Mouse (Mus musculus) spleen, embryonic (tissue): Measurements from ENCODE around the gene Fut1.

ENCODE experiments used
- CTCF ChIA-PET: fragments of 350-600 bp; sonication (Branson Sonifier 250); formaldehyde crosslinking; loops from one replicate; lab custom pipeline; 2022; lab: Charles Lee

Gene Fut1

GRCm38 (mm10) chr7:45617042-45617695, at the start of gene Fut1:
Fut1 (plus strand) TSS chr7:45617289.
- CTCF ChIA-PET = no interaction called here

GRCm38 (mm10) chr7:45567780-45568516, 49.1 kb upstream of the Fut1 start:
- CTCF ChIA-PET = interaction anchor here (0.7 to 1.0 kb wide), 2 partner anchors 20 to 23 kb away, joined by 3 to 4 read pairs; no protein-coding TSS in a partner anchor

- CTCF ChIA-PET = interaction anchor here (0.7 to 1.0 kb wide), 2 partner anchors 20 to 23 kb away, joined by 3 to 4 read pairs; no protein-coding TSS in a partner anchor
These were observed 48.3 kb upstream of the Fut1 start for GRCm38 (mm10) chr7:45568601-45569473.

GRCm38 (mm10) chr7:45570103-45570741, 46.9 kb upstream of the Fut1 start, which contains the start of gene Bcat2:
Bcat2 (plus strand) TSS chr7:45570153.
- CTCF ChIA-PET = no interaction called here

- CTCF ChIA-PET = interaction anchor here (0.6 to 1.8 kb wide), 3 partner anchors 10 to 415 kb away, joined by 3 to 10 read pairs (median 6); no protein-coding TSS in a partner anchor
These were observed 45.1 kb upstream of the Fut1 start for GRCm38 (mm10) chr7:45571966-45572365.

GRCm38 (mm10) chr7:45573954-45574353, 43.1 kb upstream of the Fut1 start:
- CTCF ChIA-PET = no interaction called here

GRCm38 (mm10) chr7:45574472-45575379, 42.4 kb upstream of the Fut1 start:
- CTCF ChIA-PET = no interaction called here

GRCm38 (mm10) chr7:45585923-45586322, 31.2 kb upstream of the Fut1 start:
- CTCF ChIA-PET = no interaction called here

- CTCF ChIA-PET = interaction anchor here (0.5 kb wide), 1 partner anchor 19 kb away, joined by 3 read pairs; no protein-coding TSS in a partner anchor
These were observed 29.2 kb upstream of the Fut1 start for GRCm38 (mm10) chr7:45587631-45588592.

- CTCF ChIA-PET = interaction anchor here (1.0 kb wide), 1 partner anchor 34 kb away, joined by 4 read pairs; no protein-coding TSS in a partner anchor
These were observed 27.9 kb upstream of the Fut1 start for GRCm38 (mm10) chr7:45589173-45589572.

- CTCF ChIA-PET = no interaction called here
These were observed 27.2 kb upstream of the Fut1 start for GRCm38 (mm10) chr7:45589898-45590297.

- CTCF ChIA-PET = interaction anchor here (0.6 to 1.3 kb wide), 3 partner anchors 9 to 1122 kb away, joined by 3 to 4 read pairs (median 4); no protein-coding TSS in a partner anchor
These were observed 26.2 kb upstream of the Fut1 start for GRCm38 (mm10) chr7:45590874-45591273.

GRCm38 (mm10) chr7:45591880-45592279, 25.2 kb upstream of the Fut1 start:
- CTCF ChIA-PET = interaction anchor here (1.1 to 1.3 kb wide), 2 partner anchors 10 to 23 kb away, joined by 3 to 4 read pairs; no protein-coding TSS in a partner anchor

GRCm38 (mm10) chr7:45593118-45593815, 23.8 kb upstream of the Fut1 start:
- CTCF ChIA-PET = interaction anchor here (0.7 kb wide), 4 partner anchors 11 to 949 kb away, joined by 3 to 11 read pairs (median 6); no protein-coding TSS in a partner anchor

- CTCF ChIA-PET = interaction anchor here (0.8 kb wide), 1 partner anchor 1157 kb away, joined by 5 read pairs; no protein-coding TSS in a partner anchor
These were observed 21.9 kb upstream of the Fut1 start for GRCm38 (mm10) chr7:45595176-45595575.

- CTCF ChIA-PET = no interaction called here
These were observed 21.0 kb upstream of the Fut1 start for GRCm38 (mm10) chr7:45596107-45596506.

GRCm38 (mm10) chr7:45597013-45597412, 20.1 kb upstream of the Fut1 start:
- CTCF ChIA-PET = no interaction called here

GRCm38 (mm10) chr7:45597527-45597926, 19.6 kb upstream of the Fut1 start:
- CTCF ChIA-PET = no interaction called here
